Mouse (Mus musculus): ENCODE measurements around the gene Tlx1.

Gene Tlx1

DNA sequence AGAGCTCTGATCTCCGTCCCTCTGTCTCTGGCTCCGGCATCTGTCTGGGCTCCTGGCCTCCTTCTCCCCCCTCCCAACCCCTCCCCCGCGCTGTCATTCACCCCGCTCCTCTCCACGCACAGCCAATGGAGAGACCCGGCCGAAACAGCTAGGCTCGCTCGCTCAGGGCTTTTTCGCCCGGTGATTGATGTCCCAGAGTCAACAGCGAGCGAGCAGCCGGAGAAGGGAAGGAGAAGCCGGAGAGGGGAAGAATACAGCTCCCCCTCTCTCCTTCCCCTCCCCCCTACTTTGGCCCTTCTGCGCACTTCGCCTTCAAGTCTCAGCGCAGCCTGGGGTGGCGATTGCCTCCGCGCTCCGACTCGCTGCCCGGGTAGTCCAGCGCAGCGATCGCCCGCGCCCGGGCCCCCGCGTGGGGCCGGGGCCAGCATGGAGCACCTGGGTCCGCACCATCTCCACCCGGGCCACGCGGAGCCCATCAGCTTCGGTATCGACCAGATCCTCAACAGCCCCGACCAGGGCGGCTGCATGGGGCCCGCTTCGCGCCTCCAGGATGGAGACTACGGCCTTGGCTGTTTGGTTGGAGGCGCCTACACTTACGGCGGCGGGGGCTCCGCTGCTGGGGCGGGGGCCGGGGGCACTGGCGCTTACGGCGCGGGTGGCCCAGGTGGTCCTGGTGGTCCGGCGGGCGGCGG is at the start of gene Tlx1:
Gene Tlx1, plus strand, starts transcription at position 191 of the 692 bp plus-strand sequence.
- DNase-seq, result no peak

DNA sequence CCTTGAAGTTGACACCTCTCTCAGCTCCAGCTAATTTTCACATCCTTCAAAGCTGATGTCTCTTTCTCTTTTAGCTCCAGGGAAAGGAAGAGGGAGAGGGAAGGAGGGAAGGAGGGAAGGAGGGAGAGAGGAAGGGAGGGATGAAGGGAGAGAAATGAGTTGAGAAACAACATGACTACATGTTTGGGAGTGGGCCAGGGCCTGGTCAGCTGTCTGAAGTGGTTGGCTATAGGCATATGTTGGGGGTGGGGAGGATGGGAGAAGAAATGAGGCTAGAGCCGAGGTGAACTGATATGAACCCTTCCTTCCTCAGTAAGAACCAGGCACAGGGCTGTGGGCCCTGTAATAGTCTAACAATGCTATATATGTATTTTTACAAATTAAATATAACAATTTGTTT is 44.9 kb upstream of the Tlx1 start:
- no peak for DNase-seq

DNA sequence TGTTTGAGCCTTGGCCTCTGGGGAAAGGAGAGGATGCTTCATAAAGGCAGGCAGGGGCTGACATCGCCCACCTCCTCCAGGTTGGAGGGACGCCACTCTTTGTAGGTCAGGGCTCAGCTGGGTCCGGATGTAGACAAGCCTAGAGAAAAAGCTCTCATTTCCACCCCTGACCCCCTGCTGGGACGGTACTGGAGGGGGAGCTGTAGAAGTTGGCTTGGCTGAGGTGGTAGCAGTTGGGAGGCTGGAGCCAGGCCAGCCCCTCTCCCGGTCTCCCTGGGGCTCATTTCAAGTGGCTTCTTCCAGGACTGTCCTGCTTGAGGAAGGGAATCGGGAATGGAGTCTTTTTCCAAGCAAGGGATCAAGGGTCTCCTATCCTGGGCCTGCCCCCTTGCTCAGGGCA is 43.8 kb upstream of the Tlx1 start:
- DNase-seq, result no peak

DNA sequence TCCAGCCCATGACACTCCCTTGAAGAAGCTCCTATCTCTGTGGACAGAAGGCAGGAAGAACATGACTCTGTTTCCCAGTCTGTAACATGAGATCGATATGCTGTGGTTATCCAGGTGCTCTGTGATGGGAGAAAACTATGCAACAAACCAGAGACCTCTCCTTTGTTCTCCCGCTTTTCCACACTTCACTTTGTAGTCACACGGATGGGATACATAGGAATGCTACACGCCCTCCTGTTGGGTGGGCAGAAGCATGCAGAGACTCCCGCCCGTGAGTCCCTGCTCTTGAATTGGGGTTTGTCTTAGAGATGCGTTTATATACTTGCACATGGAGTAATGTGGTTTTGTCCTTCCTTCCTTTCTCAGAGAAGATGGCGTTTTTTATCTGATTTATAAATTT is 39.8 kb upstream of the Tlx1 start:
- no peak for DNase-seq

DNA sequence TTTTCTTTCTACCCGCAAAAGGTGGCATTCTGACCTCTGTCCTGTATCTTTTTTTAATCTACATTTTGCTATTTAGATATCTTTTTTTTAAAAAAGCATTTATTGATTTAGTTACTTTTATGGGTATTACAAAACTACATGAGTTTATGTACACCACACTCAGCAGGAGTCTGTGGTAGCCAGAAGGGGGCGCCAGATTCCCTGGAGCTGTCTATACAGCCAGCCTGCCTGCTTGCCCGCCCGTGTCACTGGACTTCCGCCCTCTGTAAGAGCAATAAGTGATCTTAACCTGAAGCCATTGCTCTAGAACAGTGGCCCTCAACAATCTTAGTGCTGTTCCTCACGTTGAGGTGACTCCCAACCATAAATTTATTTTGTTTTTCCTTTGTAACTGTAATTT is 38.0 kb upstream of the Tlx1 start:
- no peak for DNase-seq

DNA sequence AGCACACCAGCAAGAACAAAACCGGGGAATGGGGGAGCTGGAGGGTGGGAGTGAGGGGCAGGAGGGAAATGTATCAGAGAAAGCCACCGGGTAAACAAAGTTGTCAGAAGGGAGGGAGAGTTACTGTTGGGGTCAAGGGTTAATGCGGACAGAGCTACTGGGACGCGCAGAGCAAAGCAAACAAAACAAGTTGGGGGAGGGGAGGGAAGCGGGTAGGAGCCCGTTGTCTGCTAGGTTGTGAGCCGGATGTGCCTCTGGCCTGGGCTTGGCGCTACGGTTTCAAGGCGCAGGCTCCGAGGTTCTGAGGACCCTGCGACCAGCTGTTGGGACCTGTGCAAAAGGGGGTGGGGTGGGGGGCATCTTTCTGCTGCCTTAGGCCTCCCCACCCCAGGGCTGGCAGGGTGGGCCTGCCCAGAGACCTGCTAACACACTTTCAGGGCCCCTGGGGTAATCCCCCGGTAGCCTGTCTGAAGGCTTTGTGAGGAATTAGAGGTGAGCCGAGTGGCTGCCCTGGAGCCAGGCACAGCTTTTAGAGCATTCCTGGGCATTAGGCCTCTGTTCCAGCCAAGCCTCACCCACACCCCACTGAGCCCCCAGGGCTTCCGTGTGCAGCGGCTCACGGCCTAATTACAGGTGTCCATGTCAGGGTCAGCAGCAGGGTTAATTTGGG is 36.6 kb upstream of the Tlx1 start:
- no peak for DNase-seq

DNA sequence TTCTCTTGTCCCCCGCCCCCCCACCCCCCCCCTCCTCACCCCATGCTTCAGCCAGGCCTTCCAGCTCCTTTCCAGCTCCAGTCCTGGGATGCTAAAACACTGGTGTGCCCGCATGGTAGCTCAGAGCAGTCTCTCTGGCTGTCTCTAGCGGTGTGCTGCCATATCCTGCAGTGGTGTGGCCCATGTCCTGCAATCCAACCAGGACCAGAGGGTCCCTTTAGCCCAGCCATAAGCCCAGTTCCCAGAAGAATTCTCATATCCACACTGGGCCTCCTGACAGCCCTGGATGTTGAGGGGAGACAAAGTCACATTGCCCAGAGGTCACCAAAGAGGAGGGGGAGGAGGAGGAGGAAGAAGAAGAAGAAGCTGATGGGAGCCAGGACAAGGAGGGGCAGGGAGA is 35.7 kb upstream of the Tlx1 start:
- DNase-seq, result no peak

DNA sequence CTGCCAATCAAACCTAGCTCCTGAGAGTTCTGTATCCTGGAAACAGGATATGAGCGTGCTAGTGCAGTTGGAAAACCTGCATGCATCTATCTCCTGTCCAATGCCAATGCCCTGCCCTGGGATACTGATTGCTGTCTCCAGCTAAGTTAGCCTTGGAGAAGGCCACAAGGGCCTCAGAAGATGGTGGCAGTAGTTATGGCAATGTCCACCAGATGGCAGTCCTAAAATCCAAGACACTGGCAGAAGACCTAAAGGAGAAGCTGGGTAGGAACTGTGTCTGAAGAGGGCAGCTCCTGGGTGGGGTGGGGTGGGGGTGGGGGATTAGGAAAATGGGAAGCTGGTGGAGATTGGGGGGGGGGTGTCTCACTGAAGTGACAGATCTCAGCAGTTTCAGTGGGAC is 33.7 kb upstream of the Tlx1 start:
- DNase-seq, result no peak

DNA sequence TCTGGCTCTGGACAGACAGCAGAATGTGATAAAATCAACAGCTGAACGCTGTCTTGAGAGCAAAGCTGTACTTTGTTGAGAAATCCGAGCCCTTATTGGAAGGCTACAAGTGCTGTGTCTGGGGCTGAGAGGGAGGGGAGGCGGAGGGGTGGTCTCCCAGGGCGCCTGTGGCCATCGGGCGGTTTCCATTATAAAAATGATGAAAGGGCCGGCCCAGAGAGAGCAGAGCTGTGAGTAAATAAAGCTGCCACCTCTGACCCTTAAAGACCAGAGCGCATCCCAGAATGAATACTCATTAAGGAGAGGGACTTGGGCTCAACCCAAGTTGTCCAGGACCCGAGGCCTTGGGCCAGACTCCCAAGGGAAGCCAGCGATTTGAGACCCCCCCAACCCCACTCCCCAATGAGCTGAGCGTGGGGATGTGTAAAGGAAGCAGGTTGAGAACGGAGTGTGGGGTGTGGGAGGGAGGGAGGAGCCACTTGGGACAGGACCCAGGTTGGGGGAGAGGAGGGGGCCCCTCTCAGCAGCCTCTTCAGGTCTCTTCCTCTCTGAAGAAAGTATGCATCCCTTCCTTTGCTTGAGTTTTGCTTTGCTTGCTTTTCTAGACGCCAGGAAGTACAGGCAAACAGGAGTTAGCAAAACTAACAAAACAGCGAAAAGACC is 18.4 kb upstream of the Tlx1 start:
- DNase-seq, result no peak

DNA sequence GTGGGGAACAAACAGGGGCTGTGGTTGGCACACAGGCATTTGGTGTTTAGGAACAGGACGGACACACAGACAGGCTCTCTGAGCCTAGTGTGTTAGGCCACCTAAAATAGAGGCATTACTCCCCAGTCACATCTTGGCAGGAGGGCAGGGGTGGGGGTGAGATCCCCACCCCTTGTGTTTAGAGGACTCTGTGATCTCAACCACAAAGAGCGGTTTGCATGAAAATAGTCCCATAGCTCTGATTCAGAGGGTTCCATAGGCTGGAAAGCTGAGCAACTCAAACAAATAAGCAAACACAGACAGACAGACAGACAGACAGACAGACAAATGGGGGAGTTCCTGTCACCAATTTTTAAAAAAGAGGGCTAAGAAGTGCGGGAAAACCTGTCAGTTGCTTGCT is 7.9 kb upstream of the Tlx1 start:
- DNase-seq, result no peak

DNA sequence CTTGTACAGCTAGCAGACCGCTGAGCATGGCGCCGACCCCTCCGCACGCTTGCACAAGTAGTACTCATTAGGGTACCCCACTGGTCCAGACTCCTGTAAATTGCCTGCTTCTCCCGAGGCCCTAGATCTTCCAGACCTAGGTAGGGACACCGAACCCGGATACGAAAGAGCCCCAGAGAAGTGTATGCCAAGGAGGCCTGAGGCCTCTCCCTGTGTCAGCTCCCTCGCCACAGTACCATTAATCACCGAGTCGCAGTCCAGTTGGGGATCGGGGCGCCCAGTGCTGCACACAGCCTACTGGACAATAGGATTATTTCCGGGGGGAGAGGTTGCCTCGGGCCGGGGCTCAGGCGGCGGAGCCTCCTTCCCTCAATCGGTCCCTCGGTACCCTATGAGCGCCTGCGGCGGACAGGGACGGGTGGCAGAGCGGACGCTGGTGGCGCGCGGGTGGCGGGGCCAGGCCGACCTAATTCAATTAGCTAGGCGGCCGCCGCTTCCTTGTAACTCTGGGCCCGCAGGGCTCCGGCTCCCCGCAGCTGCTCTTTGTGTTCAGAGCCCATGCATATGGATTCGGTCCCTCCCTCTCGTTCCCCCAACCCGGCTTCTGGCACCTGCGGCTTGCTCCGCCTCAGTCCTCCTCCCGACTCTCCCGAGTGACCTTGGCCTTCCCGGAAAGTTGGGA is 7.1 kb upstream of the Tlx1 start:
- DNase-seq, result no peak

DNA sequence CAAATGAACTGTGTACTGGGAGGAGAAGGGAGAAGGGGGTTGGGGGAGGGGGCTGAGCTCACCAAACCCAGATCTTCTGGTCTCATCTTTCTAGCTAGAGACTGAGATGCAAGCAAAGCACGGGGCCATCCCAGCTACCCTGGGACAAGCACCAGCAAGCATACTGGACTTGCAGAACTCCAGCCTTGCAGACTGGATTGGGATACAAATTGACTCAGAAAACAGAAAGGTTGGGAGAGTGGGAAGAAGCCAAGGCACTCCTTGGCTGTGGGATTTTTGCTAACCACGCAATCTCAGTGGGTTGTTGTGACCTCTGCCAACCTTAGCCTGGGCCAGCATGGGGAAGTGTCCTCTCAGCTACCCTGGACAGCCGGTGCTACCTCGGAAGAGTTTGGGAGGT is 3.4 kb upstream of the Tlx1 start:
- no peak for DNase-seq

DNA sequence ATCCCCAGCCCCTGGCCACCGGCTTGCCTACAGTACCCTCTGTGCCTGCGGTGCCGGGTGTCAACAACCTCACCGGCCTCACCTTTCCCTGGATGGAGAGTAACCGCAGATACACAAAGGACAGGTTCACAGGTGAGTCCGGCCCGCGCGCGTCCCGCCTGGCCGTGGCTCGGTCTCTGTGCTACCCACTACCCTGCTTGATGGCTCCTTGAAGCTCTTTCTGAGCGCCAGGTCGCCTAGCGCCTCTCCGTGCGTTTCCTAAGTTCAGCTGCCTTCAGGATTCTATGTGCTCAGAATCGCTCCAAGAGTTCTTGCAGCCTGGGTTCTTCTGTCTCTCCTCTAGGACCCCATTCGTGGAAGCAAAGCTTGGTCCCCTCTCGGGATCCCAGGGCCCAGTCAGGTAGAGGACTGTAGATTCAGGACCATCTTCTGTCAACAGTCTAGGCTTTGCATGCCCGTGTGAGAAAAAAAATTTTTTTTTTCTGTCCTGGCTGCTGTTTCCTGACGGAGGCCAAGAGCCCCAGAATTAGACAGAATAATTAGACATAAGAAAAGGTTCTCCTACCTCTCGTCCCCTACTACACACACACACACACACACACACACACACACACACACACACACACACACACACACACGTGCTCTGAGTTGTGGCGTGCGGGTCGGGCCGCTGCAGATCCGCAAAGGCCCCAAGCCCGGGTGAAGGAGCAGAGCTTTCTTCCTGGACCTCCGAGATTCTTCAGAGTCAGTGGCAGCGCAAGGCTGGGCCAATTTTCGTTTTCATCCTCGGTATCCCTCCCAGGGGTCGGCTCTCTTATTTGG is 1.1 kb downstream of the Tlx1 start:
- no peak for DNase-seq

DNA sequence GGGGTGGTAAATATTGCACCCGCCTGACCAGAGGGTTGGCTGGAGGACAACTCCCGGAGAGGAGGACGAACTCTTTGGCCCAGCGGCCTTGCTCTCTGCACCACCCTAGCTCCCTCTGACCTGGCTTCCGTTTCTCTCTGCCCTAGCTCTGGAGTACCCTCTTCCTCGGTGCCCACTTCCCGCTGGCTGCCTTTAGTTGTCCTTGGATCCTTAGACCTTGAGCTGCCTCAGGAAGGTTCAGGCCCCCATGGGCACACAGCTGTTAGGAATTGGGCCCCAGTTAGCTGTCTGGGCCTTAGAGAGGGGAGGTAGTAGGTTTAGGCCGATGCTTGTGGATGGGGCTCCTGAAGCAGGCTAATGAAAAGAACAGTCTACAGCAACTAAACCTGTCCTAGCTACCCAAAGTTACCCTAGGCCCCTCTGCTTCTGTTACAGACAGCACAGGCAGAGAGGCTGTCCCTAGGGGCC is 1.7 kb downstream of the Tlx1 start:
- no peak for DNase-seq

DNA sequence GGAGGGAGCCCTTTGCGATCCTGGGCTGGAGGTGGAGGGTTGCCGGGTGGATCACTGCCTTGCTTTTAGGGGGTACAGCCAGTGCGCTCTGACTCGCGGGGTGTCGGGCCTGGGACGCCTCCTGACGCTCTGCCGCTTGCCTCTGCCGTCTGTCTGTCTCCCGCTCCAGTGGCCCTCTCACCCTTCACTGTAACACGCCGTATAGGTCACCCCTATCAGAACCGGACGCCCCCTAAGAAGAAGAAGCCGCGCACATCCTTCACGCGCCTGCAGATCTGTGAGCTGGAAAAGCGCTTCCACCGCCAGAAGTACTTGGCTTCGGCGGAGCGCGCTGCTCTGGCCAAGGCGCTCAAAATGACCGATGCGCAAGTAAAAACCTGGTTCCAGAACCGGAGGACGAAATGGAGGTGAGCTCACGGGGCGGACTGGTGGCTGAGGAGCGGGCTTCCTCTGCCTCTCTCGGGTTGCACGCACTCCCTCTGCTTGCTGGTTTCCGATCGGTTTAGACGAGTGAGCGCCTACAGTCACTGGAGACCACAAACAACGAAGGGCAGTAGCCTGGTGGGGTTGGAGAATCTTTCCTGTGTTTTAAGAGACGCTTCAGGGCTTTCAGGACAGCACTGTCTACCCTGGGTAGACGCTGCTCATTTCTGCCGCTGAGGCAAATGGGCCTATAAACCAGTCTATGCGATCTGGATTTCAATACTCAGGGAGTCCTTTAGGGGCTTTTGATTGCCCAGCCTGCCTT is 3.0 kb downstream of the Tlx1 start:
- no peak for DNase-seq

DNA sequence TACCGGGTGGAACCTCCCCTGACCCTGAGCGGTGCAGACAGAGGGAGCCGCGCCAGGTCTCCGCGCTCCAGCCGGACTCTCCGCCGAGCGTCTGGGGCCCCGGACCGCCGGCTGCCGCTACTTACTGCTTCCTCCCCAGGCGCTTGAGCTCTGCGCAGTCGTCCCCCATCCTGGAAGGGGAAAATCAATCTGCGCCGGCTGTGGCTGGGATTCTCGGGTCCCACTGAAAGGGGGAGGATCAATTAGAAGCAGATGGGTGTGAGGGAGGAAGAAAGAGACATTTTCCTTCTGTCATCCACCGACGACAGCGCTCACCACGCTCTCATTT is 3.5 kb downstream of the Tlx1 start:
- no peak for DNase-seq

DNA sequence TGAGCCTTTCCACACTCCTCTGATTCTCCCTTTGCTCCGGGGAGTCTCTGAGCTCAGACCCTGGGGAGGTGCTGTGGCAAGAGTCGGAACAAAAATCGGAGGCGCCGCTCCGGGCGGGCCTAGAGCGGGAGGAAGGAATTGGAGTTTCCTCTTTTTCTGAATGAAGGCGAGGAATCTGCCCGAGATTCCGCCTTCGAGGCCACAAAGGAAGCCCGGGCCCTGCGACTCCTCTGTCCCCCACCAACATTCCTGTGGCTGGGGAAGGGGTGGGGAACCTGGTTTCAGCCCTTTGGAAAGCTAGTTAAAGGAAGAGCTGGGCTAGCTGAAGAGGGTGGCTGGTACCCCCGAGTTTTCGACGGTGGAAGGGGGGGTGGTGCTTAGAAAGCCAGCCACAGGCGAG is 4.0 kb downstream of the Tlx1 start:
- DNase-seq, result no peak

DNA sequence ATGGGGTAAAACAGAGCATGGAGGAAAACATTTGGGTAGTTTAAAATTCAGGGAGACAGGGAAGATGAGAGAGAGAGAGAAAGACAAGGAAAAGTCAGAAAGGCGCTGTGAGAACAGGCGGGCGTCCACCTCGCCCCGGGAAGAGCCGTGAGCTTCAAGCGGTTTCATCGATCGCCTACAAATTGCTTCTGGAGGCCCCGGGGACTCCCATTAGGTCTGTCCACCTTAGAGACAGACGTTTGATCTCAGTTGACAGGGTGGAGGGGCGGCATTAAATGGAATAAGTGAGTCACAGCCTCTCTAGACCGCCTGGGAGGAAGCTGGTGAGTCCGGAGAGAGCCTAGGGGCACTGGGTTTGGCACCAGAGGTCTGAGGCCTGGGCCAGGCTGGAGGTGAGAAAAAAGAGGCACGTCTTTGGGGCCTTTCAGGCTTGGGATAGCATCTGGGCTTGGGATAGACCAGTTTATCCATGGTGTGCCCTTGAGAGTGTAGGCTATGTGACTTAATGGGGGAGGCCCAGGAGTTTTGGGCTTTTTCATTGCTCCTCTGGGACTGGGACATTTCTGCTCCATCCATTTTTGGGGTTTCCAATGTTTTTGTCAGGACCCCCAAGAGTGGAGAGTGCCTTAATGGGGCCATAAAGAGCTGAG is 4.8 kb downstream of the Tlx1 start:
- DNase-seq, result no peak

DNA sequence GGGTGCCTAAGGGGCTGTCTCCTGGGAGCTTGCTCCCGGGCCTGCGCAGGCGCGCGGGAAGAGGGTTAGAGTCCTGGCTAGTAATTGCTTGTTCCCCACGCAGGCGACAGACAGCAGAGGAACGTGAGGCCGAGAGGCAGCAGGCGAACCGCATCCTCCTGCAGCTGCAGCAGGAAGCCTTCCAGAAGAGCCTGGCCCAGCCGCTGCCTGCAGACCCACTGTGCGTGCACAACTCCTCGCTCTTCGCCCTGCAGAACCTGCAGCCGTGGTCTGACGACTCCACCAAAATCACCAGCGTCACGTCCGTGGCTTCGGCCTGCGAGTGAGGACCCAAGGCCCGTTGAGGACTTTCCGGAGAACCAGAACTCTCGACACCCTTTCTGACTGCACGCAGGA is 5.3 kb downstream of the Tlx1 start:
- no peak for DNase-seq

DNA sequence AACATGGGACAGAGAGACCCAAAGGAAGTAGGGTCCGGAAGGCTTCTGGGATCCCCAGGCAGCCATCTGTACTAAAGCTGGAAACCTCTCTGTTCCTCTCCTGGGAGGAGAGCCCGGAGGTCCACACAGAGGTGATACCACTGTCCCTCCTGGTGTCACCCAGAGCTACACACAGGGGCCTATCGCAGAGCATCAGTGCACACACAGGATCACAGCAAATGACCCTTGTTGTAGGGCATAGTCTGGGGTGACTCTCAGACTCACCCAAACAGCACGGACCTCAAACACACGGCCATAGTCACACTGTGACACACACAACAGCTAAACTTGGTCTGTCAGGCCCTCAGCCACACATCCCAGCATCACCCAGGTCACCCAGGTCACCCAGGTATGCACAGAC is 5.9 kb downstream of the Tlx1 start:
- no peak for DNase-seq

DNA sequence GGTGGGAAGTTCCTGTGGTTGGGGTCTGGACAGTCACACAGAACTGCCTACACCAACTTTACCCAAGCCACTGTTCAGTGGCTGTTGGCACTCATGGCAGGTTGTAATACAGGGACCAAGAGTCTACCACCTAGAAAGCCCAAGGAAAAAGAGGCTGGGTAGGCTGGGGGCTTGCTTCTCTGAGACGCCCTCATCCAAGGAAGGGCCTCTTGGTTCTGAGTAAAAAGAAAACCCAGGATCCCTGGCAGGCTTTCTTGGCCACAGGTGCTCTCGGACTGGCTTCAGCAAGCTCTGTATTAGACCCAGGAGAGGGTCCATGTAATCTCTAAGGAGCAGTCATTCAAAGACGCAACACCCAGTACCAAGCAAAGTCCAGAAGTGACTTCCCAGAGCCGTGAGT is 7.7 kb downstream of the Tlx1 start:
- no peak for DNase-seq

DNA sequence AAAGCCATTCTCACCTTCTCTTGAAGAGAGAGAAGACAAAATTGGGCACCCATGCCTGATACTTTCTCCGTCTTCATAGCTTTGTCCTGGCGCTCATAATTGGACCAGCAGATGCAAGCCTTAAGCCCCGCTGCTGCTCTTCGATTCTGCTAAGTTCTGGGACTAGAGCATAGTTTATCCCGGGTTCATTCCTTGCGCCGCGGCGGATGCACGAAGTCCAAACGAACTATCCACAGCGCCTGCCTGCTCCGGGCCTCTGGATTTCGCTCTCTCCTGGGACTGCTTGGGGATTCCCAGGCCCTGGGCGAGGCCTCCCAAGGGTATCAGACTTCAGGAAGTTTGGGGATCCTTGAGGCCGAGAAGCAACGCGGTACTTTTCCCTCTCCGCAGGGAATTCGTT is 8.4 kb downstream of the Tlx1 start:
- DNase-seq, result no peak

All from thymus, adult 18-20 months (tissue).